Mouse (Mus musculus): ENCODE measurements at regions not wholly inside any gene's neighbourhood (a gene's known extent, or its start where the extent isn't known, plus 50 kb on each side); places are given as distances from the start of the nearest gene placed in this dataset.

- H3K4me1 ChIP-seq (ENCODE audit: control insufficient read depth, insufficient read depth, insufficient read length, low read length): no peaks in the 10 kb centered on the region
Observed at GRCm38 (mm10) chr15:102776218-102776850, 54.4 kb upstream of the Calcoco1 start.

GRCm38 (mm10) chr15:102780626-102781025, 58.6 kb upstream of the Calcoco1 start:
- Histone ChIP-seq H3K4me3 (ENCODE audit: low read depth, low read length) (no peak overlapping the region), H3K4me1 (ENCODE audit: control insufficient read depth, insufficient read depth, insufficient read length, low read length) (no peaks in the 10 kb centered on the region), H3K27ac (ENCODE audit: insufficient read depth, low read depth, low read length) (no peak overlapping the region), H3K27me3 (ENCODE audit: control insufficient read depth, insufficient read depth, low read length) (peaks cover 6% of the 10 kb centered on the region), H3K36me3 (ENCODE audit: control insufficient read depth, insufficient read depth, low read length) (no peaks in the 10 kb centered on the region)
- TF ChIP-seq CTCF (IDR thresholded peaks at IDR 0.05; ENCODE audit: extremely low read depth, insufficient read length, insufficient replicate concordance, low read depth, low read length) (no peak), POLR2A (IDR thresholded peaks at IDR 0.05; ENCODE audit: low read depth, low read length) (no peak)
- WGBS: 60% methylated on average over 6 of the region's 6 CpGs

More at GRCm38 (mm10) chr15:102776218-102776850, 54.4 kb upstream of the Calcoco1 start:
- Histone ChIP-seq H3K27me3 (ENCODE audit: control insufficient read depth, insufficient read depth, low read length) (peaks cover 2% of the 10 kb centered on the region), H3K36me3 (ENCODE audit: control insufficient read depth, insufficient read depth, low read length) (no peaks in the 10 kb centered on the region), H3K27ac (ENCODE audit: insufficient read depth, low read depth, low read length) (no peak overlapping the region), H3K4me3 (ENCODE audit: low read depth, low read length) (no peak overlapping the region)
- WGBS: 49% methylated on average over 11 of the region's 11 CpGs
- no peak for TF ChIP-seq CTCF (IDR thresholded peaks at IDR 0.05; ENCODE audit: extremely low read depth, insufficient read length, insufficient replicate concordance, low read depth, low read length)
- TF ChIP-seq POLR2A (IDR thresholded peaks at IDR 0.05; ENCODE audit: low read depth, low read length): no peak

GRCm38 (mm10) chr15:102782988-102783799, 61.2 kb upstream of the Calcoco1 start:
- Histone ChIP-seq H3K36me3 (ENCODE audit: control insufficient read depth, insufficient read depth, low read length) (no peaks in the 10 kb centered on the region), H3K4me1 (ENCODE audit: control insufficient read depth, insufficient read depth, insufficient read length, low read length) (no peaks in the 10 kb centered on the region), H3K27ac (ENCODE audit: insufficient read depth, low read depth, low read length) (no peak overlapping the region), H3K4me3 (ENCODE audit: low read depth, low read length) (no peak overlapping the region), H3K27me3 (ENCODE audit: control insufficient read depth, insufficient read depth, low read length) (peaks cover 6% of the 10 kb centered on the region)
- WGBS: 15% methylated on average over 9 of the region's 9 CpGs
- TF ChIP-seq POLR2A (IDR thresholded peaks at IDR 0.05; ENCODE audit: low read depth, low read length) (no peak), CTCF (IDR thresholded peaks at IDR 0.05; ENCODE audit: extremely low read depth, insufficient read length, insufficient replicate concordance, low read depth, low read length) (no peak)

- Histone ChIP-seq H3K4me3 (ENCODE audit: low read depth, low read length) (no peak overlapping the region), H3K27me3 (ENCODE audit: control insufficient read depth, insufficient read depth, low read length) (peaks cover 6% of the 10 kb centered on the region), H3K27ac (ENCODE audit: insufficient read depth, low read depth, low read length) (no peak overlapping the region), H3K36me3 (ENCODE audit: control insufficient read depth, insufficient read depth, low read length) (no peaks in the 10 kb centered on the region), H3K4me1 (ENCODE audit: control insufficient read depth, insufficient read depth, insufficient read length, low read length) (no peaks in the 10 kb centered on the region)
- TF ChIP-seq CTCF (IDR thresholded peaks at IDR 0.05; ENCODE audit: extremely low read depth, insufficient read length, insufficient replicate concordance, low read depth, low read length): peak; percentile 75; the same call in 1 of the 2 replicates
- no peak for TF ChIP-seq POLR2A (IDR thresholded peaks at IDR 0.05; ENCODE audit: low read depth, low read length)
- 33% methylated on average over 10 of the region's 10 CpGs for WGBS
Observed at GRCm38 (mm10) chr15:102785055-102785820, 63.3 kb upstream of the Calcoco1 start.

- Histone ChIP-seq H3K27ac (ENCODE audit: insufficient read depth, low read depth, low read length) (no peak overlapping the region), H3K4me1 (ENCODE audit: control insufficient read depth, insufficient read depth, insufficient read length, low read length) (no peaks in the 10 kb centered on the region), H3K27me3 (ENCODE audit: control insufficient read depth, insufficient read depth, low read length) (peaks cover 6% of the 10 kb centered on the region; the same call in 1 of the 2 replicates), H3K36me3 (ENCODE audit: control insufficient read depth, insufficient read depth, low read length) (no peaks in the 10 kb centered on the region), H3K4me3 (ENCODE audit: low read depth, low read length) (no peak overlapping the region)
- no peak for TF ChIP-seq POLR2A (IDR thresholded peaks at IDR 0.05; ENCODE audit: low read depth, low read length)
- no peak for TF ChIP-seq CTCF (IDR thresholded peaks at IDR 0.05; ENCODE audit: extremely low read depth, insufficient read length, insufficient replicate concordance, low read depth, low read length)
- WGBS: 49% methylated on average over 7 of the region's 7 CpGs
Observed at GRCm38 (mm10) chr15:102788846-102789518, 67.0 kb upstream of the Calcoco1 start.

- WGBS: 70% methylated on average over 5 of the region's 5 CpGs
- TF ChIP-seq POLR2A (IDR thresholded peaks at IDR 0.05; ENCODE audit: low read depth, low read length): no peak
- TF ChIP-seq CTCF (IDR thresholded peaks at IDR 0.05; ENCODE audit: extremely low read depth, insufficient read length, insufficient replicate concordance, low read depth, low read length): no peak
Observed at GRCm38 (mm10) chr15:102797020-102797618, 75.1 kb upstream of the Calcoco1 start.

More at GRCm38 (mm10) chr15:102797020-102797618, 75.1 kb upstream of the Calcoco1 start:
- Histone ChIP-seq H3K36me3 (ENCODE audit: control insufficient read depth, insufficient read depth, low read length) (no peaks in the 10 kb centered on the region), H3K4me1 (ENCODE audit: control insufficient read depth, insufficient read depth, insufficient read length, low read length) (no peaks in the 10 kb centered on the region), H3K4me3 (ENCODE audit: low read depth, low read length) (no peak overlapping the region), H3K27ac (ENCODE audit: insufficient read depth, low read depth, low read length) (no peak overlapping the region), H3K27me3 (ENCODE audit: control insufficient read depth, insufficient read depth, low read length) (peaks cover 6% of the 10 kb centered on the region; the same call in 1 of the 2 replicates)

All from small intestine, adult 2 months (tissue).